Mouse (Mus musculus): Measurements from ENCODE around the gene Qtrt1. TPM values are rescaled to one million over a fixed set of nuclear protein-coding genes. Genes with fewer than 3 reads are reported as not detected.

Qtrt1 gene
- polyA plus RNA-seq, 1 experiment from 2014 or later, result 53.0 TPM

DNA sequence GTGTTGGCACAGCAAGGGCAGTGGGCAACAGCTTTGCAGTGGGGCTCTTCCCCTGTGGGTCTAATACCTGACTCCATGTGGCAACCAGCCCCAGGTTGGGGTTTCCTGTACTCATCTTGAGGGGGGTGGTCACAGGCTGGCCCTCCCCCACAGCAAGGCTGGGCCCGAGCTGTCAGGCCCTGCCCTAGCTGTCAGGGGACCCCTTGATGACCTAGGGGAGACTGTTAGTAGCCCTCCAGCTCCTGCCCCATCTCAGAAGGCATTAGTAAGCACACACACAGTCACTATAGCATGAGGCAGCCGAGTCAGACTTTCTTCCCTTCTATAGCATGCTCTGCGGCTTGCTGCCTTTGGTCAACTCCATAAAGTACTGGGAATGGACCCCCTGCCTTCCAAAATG is 15.9 kb upstream of the Qtrt1 start:
- H3K9me3 ChIP-seq, result no peaks in the 10 kb centered on the region
- H3K36me3 ChIP-seq, result peaks cover 99% of the 10 kb centered on the region
- no peak overlapping the region for H3K27ac ChIP-seq
- ATAC-seq, result 0 out of 2 replicates have a peak, but pooled peaks have one; percentile 51
- H3K4me1 ChIP-seq (replicated peaks), result no peaks in the 10 kb centered on the region
- no peak overlapping the region for H3K4me3 ChIP-seq (replicated peaks)
- 94% methylated on average over 3 of the region's 3 CpGs for WGBS
- no peak overlapping the region for H3K4me2 ChIP-seq (replicated peaks)
- H3K9ac ChIP-seq (replicated peaks), result no peak overlapping the region
- H3K27me3 ChIP-seq, result no peaks in the 10 kb centered on the region

- Histone ChIP-seq H3K4me1 (replicated peaks) (no peaks in the 10 kb centered on the region), H3K9ac (replicated peaks) (no peak overlapping the region), H3K9me3 (no peaks in the 10 kb centered on the region), H3K27me3 (no peaks in the 10 kb centered on the region), H3K36me3 (peaks cover 98% of the 10 kb centered on the region), H3K4me3 (replicated peaks) (no peak overlapping the region), H3K4me2 (replicated peaks) (no peak overlapping the region), H3K27ac (no peak overlapping the region)
- WGBS, result 99% methylated on average over 3 of the region's 3 CpGs
- no peak for ATAC-seq
Observed at GRCm38 (mm10) chr9:21397170-21397569, 14.5 kb upstream of the Qtrt1 start.

GRCm38 (mm10) chr9:21401042-21401441 is 10.6 kb upstream of the Qtrt1 start:
- WGBS, result 96% methylated on average over 9 of the region's 9 CpGs
- H3K27ac ChIP-seq, result no peak overlapping the region
- no peaks in the 10 kb centered on the region for H3K9me3 ChIP-seq
- H3K4me2 ChIP-seq (replicated peaks), result no peak overlapping the region
- peaks cover 99% of the 10 kb centered on the region for H3K36me3 ChIP-seq
- no peak overlapping the region for H3K9ac ChIP-seq (replicated peaks)
- no peaks in the 10 kb centered on the region for H3K4me1 ChIP-seq (replicated peaks)
- no peak overlapping the region for H3K4me3 ChIP-seq (replicated peaks)
- no peak for ATAC-seq
- no peaks in the 10 kb centered on the region for H3K27me3 ChIP-seq

DNA sequence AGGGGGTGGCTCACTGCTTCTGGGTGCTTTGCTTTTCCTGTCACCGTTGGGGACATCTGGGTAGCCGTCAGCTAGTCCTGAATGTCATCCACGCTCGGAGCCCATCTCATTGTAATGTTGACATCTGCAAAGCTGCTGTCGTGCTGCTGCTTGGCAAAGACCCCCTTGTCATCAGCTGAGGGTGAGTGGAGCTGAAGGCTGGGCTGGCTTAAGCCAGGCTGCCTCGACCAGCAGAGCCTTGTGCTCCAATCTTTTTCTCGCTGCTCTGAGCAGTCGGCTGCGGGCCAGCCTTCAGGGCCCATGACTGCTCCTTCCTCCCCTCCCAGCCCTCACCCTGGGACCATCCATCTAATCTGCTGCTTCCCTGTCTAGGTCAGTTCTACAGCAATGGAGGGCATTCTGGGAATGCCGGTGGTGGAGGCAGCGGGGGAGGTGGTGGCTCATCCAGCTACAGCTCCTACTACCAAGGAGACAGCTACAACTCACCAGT is 8.8 kb upstream of the Qtrt1 start:
- Histone ChIP-seq H3K9me3 (no peaks in the 10 kb centered on the region), H3K9ac (replicated peaks) (no peak overlapping the region), H3K27me3 (no peaks in the 10 kb centered on the region), H3K27ac (no peak overlapping the region), H3K4me2 (replicated peaks) (no peak overlapping the region), H3K36me3 (peaks cover 98% of the 10 kb centered on the region), H3K4me1 (replicated peaks) (no peaks in the 10 kb centered on the region), H3K4me3 (replicated peaks) (no peak overlapping the region)
- 88% methylated on average over 11 of the region's 11 CpGs for WGBS
- ATAC-seq, result no peak

DNA sequence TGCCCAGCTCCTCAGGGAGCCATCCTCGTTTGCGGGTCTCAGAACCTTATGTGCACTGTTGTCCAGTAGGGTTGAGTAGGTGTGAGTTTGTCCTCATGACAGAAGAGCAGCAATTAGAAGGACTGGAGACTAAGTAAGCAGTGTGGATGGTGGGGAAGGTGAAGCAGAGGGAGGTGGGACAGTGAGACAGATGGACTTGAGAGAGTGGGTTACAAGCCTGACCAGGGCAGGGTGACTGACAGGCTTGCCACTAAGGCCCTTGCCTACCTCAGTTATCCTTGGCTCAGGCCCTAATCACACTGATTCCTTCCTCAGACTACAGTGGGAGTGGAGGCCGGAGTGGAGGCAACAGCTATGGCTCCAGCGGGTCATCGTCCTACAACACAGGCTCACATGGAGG is 7.9 kb upstream of the Qtrt1 start:
- ATAC-seq, result no peak
- peaks cover 92% of the 10 kb centered on the region for H3K36me3 ChIP-seq
- H3K4me3 ChIP-seq (replicated peaks), result no peak overlapping the region
- H3K9ac ChIP-seq (replicated peaks), result no peak overlapping the region
- no peak overlapping the region for H3K27ac ChIP-seq
- 97% methylated on average over 5 of the region's 5 CpGs for WGBS
- H3K9me3 ChIP-seq, result no peaks in the 10 kb centered on the region
- no peaks in the 10 kb centered on the region for H3K27me3 ChIP-seq
- no peaks in the 10 kb centered on the region for H3K4me1 ChIP-seq (replicated peaks)
- no peak overlapping the region for H3K4me2 ChIP-seq (replicated peaks)

DNA sequence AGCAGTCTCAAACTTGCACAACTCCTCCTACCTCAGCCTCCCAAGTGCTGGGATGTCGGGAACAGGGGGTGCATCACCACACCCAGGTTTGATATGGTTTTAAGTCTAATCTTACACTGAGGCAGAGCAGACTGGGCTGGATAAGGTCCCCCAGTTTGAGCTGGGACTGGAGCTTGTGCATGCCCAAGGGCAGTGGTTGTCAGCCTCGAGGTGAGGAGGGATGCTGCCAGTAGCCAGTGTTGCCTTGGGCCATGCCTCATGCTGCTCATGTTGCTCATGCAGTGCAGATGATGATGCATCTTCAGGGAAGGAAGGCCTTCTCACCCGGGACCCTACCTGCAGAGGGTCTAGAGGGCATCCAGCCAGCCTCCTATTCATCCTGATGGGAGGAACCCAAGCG is 6.1 kb upstream of the Qtrt1 start:
- WGBS, result 77% methylated on average over 4 of the region's 4 CpGs
- no peak for ATAC-seq
- H3K4me2 ChIP-seq (replicated peaks), result no peak overlapping the region
- no peaks in the 10 kb centered on the region for H3K27me3 ChIP-seq
- peaks cover 75% of the 10 kb centered on the region for H3K36me3 ChIP-seq
- no peaks in the 10 kb centered on the region for H3K9me3 ChIP-seq
- H3K9ac ChIP-seq (replicated peaks), result no peak overlapping the region
- no peak overlapping the region for H3K27ac ChIP-seq
- H3K4me1 ChIP-seq (replicated peaks), result no peaks in the 10 kb centered on the region
- H3K4me3 ChIP-seq (replicated peaks), result no peak overlapping the region

DNA sequence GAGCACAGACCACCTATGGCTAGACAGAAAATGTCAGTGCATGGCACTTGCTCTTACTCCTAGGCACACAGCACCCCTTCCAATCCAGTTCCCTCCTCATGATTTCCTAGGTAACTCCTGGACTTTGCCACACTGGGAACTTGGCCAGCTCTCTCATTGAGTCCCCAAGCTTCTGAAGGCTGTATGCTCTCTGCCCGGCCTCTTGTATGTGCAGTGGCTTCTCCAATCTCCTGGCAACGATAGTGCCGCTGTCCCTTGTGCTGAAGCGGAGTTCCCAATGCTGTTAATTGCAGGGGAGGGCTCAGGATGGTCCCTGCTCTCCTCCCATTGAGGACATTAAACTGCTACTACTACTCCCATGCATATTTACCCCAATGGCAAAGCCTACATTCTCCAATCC is 3.7 kb upstream of the Qtrt1 start:
- Histone ChIP-seq H3K9me3 (no peaks in the 10 kb centered on the region), H3K27ac (0 out of 2 replicates have a peak overlapping the region, but pooled peaks have one; percentile 30), H3K27me3 (no peaks in the 10 kb centered on the region), H3K4me3 (replicated peaks) (no peak overlapping the region), H3K9ac (replicated peaks) (no peak overlapping the region), H3K36me3 (peaks cover 51% of the 10 kb centered on the region), H3K4me1 (replicated peaks) (peaks cover 16% of the 10 kb centered on the region), H3K4me2 (replicated peaks) (no peak overlapping the region)
- ATAC-seq, result no peak
- WGBS, result 18% methylated on average over 4 of the region's 4 CpGs

DNA sequence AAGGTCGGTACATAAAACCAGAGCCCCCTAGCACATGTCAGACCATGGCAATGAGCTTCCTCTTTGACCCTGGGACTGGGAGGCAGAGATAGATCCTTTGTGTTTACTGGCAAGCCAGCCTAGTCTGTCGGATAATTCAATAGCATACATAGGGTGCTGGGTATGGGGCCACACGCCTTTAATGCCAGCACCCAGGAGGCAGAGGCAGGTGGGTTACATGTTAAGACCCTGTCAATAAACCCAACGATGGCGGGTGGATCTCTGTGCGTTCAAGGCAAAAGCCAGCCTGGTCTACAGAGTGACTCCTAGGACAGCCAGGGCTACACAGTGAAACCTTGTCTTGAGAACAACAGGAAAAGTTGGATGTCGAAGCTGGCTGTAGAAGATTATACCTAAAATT is 3.0 kb upstream of the Qtrt1 start:
- 0 out of 2 replicates have a peak overlapping the region, but pooled peaks have one; percentile 30 for H3K27ac ChIP-seq
- no peak overlapping the region for H3K4me3 ChIP-seq (replicated peaks)
- 76% methylated on average over 7 of the region's 7 CpGs for WGBS
- no peaks in the 10 kb centered on the region for H3K9me3 ChIP-seq
- H3K4me1 ChIP-seq (replicated peaks), result peaks cover 20% of the 10 kb centered on the region
- H3K4me2 ChIP-seq (replicated peaks), result no peak overlapping the region
- no peak for ATAC-seq
- H3K27me3 ChIP-seq, result no peaks in the 10 kb centered on the region
- no peak overlapping the region; the same call in 1 of the 2 replicates for H3K9ac ChIP-seq (replicated peaks)
- peaks cover 45% of the 10 kb centered on the region for H3K36me3 ChIP-seq

- ATAC-seq, result peak; percentile 10; the same call in 1 of the 2 replicates
- peaks cover 29% of the 10 kb centered on the region for H3K4me1 ChIP-seq (replicated peaks)
- H3K27me3 ChIP-seq, result no peaks in the 10 kb centered on the region
- H3K4me3 ChIP-seq (replicated peaks), result no peak overlapping the region
- H3K9ac ChIP-seq (replicated peaks), result no peak overlapping the region
- no peak overlapping the region for H3K4me2 ChIP-seq (replicated peaks)
- H3K27ac ChIP-seq, result peak overlapping the region; percentile 17
- WGBS, result 35% methylated on average over 9 of the region's 9 CpGs
- no peaks in the 10 kb centered on the region for H3K9me3 ChIP-seq
- peaks cover 36% of the 10 kb centered on the region for H3K36me3 ChIP-seq
Observed at GRCm38 (mm10) chr9:21409592-21410317, 1.9 kb upstream of the Qtrt1 start.

GRCm38 (mm10) chr9:21417866-21418265 is 6.2 kb downstream of the Qtrt1 start:
- H3K27ac ChIP-seq, result no peak overlapping the region
- no peaks in the 10 kb centered on the region for H3K9me3 ChIP-seq
- no peak overlapping the region for H3K4me2 ChIP-seq (replicated peaks)
- 83% methylated on average over 2 of the region's 2 CpGs for WGBS
- ATAC-seq, result no peak
- no peak overlapping the region for H3K9ac ChIP-seq (replicated peaks)
- peaks cover 59% of the 10 kb centered on the region for H3K36me3 ChIP-seq
- H3K4me3 ChIP-seq (replicated peaks), result no peak overlapping the region
- H3K27me3 ChIP-seq, result no peaks in the 10 kb centered on the region
- H3K4me1 ChIP-seq (replicated peaks), result peaks cover 14% of the 10 kb centered on the region

- WGBS, result 85% methylated on average over 2 of the region's 2 CpGs
- H3K9me3 ChIP-seq, result no peaks in the 10 kb centered on the region
- no peak overlapping the region for H3K4me2 ChIP-seq (replicated peaks)
- H3K9ac ChIP-seq (replicated peaks), result no peak overlapping the region
- peaks cover 56% of the 10 kb centered on the region for H3K36me3 ChIP-seq
- H3K4me3 ChIP-seq (replicated peaks), result no peak overlapping the region
- H3K27me3 ChIP-seq, result no peaks in the 10 kb centered on the region
- 0 out of 2 replicates have a peak, but pooled peaks cover 3% of the 10 kb centered on the region for H3K4me1 ChIP-seq (replicated peaks)
- H3K27ac ChIP-seq, result no peak overlapping the region
- no peak for ATAC-seq
Observed at GRCm38 (mm10) chr9:21419646-21420045, 8.0 kb downstream of the Qtrt1 start.

DNA sequence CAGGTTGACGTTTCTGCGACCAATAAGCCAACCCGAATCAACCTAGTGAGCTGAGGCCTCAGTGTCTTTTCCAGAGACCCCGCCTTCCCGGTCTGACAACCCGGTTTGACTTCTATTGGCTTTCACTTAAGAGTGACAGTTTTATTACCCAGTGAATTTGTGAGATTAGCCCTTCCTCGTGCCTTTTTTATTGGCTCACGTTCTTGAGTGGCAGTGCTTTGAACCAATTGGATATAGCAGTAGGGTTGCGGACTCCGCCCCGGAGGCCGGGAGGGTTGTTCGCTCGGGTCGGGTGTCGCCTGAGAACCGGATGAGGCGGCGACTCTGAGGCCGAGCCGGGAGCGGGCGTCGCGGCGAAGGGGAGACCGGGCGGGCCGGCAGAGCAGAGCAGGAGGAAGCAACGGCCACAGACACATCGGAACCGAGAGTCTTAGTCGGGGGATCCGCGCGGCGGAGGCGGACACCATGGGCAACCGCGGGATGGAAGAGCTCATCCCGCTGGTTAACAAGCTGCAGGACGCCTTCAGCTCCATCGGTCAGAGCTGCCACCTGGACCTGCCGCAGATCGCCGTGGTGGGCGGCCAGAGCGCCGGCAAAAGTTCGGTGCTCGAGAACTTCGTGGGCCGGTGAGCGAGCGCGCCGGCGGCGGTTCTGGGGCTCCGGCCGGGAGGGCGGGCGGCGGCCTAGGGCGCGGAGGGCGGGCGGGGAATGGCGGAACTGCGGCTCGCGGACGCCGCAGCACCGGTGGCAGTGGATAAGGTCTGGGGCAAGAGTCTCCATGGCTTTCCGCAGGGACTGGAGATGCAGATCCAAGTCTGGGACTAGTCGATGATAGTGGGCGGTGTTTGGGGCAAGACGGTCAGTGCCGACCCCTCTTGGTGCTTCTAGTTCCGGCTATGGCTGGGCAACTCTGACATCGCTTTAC is 13.3 kb downstream of the Qtrt1 start, which contains the start of gene Dnm2:
TSS of gene Dnm2 (plus strand) at position 278 of the 925 bp plus-strand sequence.
- Histone ChIP-seq H3K27me3 (no peaks in the 10 kb centered on the region), H3K4me1 (replicated peaks) (peaks cover 26% of the 10 kb centered on the region)
- WGBS, result under 1% methylated on average over 81 of the region's 82 CpGs

More for the DNA sequence above, 13.3 kb downstream of the Qtrt1 start, which contains the start of gene Dnm2:
- no peaks in the 10 kb centered on the region for H3K9me3 ChIP-seq
- peak; percentile 99 for ATAC-seq
- peak within 1 kb of the TSS; percentile 93 for H3K4me3 ChIP-seq (replicated peaks)
- peaks cover 16% of the 10 kb centered on the region for H3K36me3 ChIP-seq
- H3K4me2 ChIP-seq (replicated peaks), result peak within 1 kb of the TSS; percentile 95
- H3K27ac ChIP-seq, result peak within 1 kb of the TSS; percentile 85
- peak within 1 kb of the TSS; percentile 91 for H3K9ac ChIP-seq (replicated peaks)
